Mouse (Mus musculus) liver, embryonic 13.5 days (tissue): ENCODE data around the gene Nell1. TPM values are rescaled to one million over a fixed set of nuclear protein-coding genes. Genes with fewer than 3 reads are reported as not detected.

Experiments
- ATAC-seq: fragments of 200-750 bp; cut with Nextera tagmentation; 2 replicates; pipeline ENCODE4 v1.8.0; 2017; ENCODE audit warnings: low read depth, mild to moderate bottlenecking, moderate number of reproducible peaks, moderate library complexity
- DNase-seq: peaks from one replicate; pipeline ENCODE4 v3.0.0; 2022
- H3K27ac ChIP-seq: fragments of 300-500 bp; sonication (generic); 2 replicates; pipeline ENCODE4 v1.5.1; 2015; ENCODE audit warnings: moderate library complexity, mild to moderate bottlenecking, inconsistent platforms
- H3K27me3 ChIP-seq: fragments of 300-500 bp; sonication (generic); 2 replicates; pipeline ENCODE4 v1.6.1; 2015; ENCODE audit warnings: mild to moderate bottlenecking, inconsistent platforms
- H3K36me3 ChIP-seq: fragments of 300-500 bp; sonication (generic); 2 replicates; pipeline ENCODE4 v1.6.1; 2015; ENCODE audit warnings: mild to moderate bottlenecking, inconsistent platforms
- H3K4me1 ChIP-seq: fragments of 300-500 bp; sonication (generic); replicated peaks from 2 replicates; pipeline ENCODE4 v1.6.1; 2015; ENCODE audit warnings: inconsistent platforms
- H3K4me2 ChIP-seq: fragments of 300-500 bp; sonication (generic); 2 replicates; pipeline ENCODE4 v1.6.1; 2015; ENCODE audit warnings: inconsistent platforms, mild to moderate bottlenecking, moderate library complexity
- H3K4me3 ChIP-seq: fragments of 300-500 bp; sonication (generic); replicated peaks from 2 replicates; pipeline ENCODE4 v1.5.1; 2015; ENCODE audit warnings: mild to moderate bottlenecking, inconsistent platforms
- H3K9ac ChIP-seq: fragments of 300-500 bp; sonication (generic); 2 replicates; pipeline ENCODE4 v1.6.1; 2015; ENCODE audit warnings: mild to moderate bottlenecking, inconsistent platforms
- H3K9me3 ChIP-seq: fragments of 300-500 bp; sonication (generic); replicated peaks from 2 replicates; pipeline ENCODE4 v1.6.1; 2016; ENCODE audit warnings: inconsistent platforms
- WGBS: fragments of 180-500 bp; shearing (Covaris S2); methylation state at CpG from one replicate; pipeline ENCODE4 v1.1.7; 2015; ENCODE audit not compliant: insufficient replicate concordance; 5-methylcytosine and 5-hydroxymethylcytosine counted together
- polyA plus RNA-seq: library from polyadenylated mRNA; unstranded; fragments of >200 nt; fragmentation: Nextera tagmentation; extraction: Ambion mirVana; gene quantifications from 2 replicates; pipeline ENCODE4 v1.2.1, GENCODE M21; 2015

Gene Nell1
- polyA plus RNA-seq, 1 experiment from 2014 or later = 0.12 TPM

DNA sequence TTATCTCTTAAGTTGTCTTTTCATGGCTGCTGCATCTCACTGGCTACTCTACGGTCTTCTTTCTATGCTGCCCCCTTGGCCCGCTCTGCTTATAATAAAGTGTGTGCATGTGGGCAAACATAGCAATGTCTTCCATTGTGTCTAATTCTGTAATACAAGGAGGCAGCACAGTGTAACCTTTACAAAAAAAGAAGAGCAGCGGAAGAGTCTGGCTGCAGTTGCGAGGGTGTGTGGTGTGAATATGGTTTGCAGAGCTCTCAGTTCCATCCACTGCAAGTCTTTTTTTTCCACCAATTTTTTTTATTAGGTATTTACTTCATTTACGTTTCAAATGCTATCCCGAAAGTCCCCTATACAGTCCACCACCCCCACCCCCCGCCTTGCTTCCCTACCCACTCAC lies 219.3 kb downstream of the Nell1 start:
- H3K27me3 ChIP-seq = no peaks in the 10 kb centered on the region
- H3K4me2 ChIP-seq = no peak overlapping the region
- no peaks in the 10 kb centered on the region for H3K9me3 ChIP-seq
- H3K27ac ChIP-seq = no peak overlapping the region
- DNase-seq = no peak
- no peak overlapping the region for H3K9ac ChIP-seq
- no peak for ATAC-seq
- 73% methylated on average over 7 of the region's 7 CpGs for WGBS
- no peaks in the 10 kb centered on the region for H3K4me1 ChIP-seq
- no peak overlapping the region for H3K4me3 ChIP-seq
- no peaks in the 10 kb centered on the region for H3K36me3 ChIP-seq

DNA sequence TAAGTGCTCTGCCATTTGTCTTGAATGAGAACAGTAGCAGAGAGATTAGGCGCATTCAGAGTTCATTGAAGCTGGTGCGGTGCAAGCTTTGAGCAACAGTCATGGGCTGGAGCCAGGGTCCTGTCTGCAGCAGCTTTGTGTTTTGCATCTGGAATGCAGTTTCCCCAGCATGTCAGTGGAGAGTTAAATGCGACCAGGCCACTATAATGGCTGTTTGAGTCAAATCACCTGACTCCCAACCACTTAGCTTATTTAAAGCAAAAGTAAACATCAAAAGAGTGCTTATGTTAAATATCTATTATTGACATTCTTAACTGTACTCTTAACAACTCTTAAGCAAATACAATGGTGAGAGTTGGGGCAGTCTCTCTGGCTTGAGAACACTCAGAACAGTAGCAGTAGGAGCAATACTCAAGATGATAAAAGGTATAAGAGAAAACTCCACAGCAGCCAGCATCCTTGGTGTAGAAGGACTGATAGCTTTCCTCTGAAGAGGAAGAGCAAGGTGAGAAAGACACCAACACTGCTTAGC lies 220.5 kb downstream of the Nell1 start:
- no peak overlapping the region for H3K9ac ChIP-seq
- no peak overlapping the region for H3K4me2 ChIP-seq
- H3K4me3 ChIP-seq = no peak overlapping the region
- H3K27me3 ChIP-seq = no peaks in the 10 kb centered on the region
- ATAC-seq (no peak), DNase-seq (no peak)
- H3K4me1 ChIP-seq = no peaks in the 10 kb centered on the region
- H3K9me3 ChIP-seq = no peaks in the 10 kb centered on the region
- 47% methylated on average over 3 of the region's 3 CpGs for WGBS
- H3K27ac ChIP-seq = no peak overlapping the region
- no peaks in the 10 kb centered on the region for H3K36me3 ChIP-seq

DNA sequence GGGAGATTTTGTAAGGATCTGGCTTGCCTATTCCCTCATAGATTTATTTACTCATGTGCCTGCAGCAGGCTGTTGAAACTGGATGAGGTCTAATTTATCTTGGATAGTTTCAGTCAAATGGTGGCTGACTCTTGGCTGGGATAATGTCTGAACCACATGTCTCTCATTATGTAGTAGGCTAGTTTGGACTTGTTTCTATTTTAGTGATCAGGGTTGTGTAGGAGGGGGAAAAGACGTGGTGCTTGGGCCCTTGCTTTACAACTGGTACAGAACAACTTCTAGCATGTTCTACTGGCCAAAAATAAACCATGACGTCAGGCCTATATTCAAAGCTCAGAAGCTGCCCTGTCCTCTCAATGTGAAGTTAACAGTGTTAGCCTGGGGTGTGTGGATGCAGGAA lies 230.6 kb downstream of the Nell1 start:
- Histone ChIP-seq H3K27ac (no peak overlapping the region), H3K4me2 (no peak overlapping the region), H3K9me3 (0 out of 2 replicates have a peak, but pooled peaks cover 3% of the 10 kb centered on the region), H3K9ac (no peak overlapping the region), H3K4me3 (no peak overlapping the region), H3K36me3 (no peaks in the 10 kb centered on the region), H3K27me3 (no peaks in the 10 kb centered on the region), H3K4me1 (no peaks in the 10 kb centered on the region)
- no peak for ATAC-seq
- DNase-seq = no peak
- WGBS = 34% methylated on average over 2 of the region's 2 CpGs

DNA sequence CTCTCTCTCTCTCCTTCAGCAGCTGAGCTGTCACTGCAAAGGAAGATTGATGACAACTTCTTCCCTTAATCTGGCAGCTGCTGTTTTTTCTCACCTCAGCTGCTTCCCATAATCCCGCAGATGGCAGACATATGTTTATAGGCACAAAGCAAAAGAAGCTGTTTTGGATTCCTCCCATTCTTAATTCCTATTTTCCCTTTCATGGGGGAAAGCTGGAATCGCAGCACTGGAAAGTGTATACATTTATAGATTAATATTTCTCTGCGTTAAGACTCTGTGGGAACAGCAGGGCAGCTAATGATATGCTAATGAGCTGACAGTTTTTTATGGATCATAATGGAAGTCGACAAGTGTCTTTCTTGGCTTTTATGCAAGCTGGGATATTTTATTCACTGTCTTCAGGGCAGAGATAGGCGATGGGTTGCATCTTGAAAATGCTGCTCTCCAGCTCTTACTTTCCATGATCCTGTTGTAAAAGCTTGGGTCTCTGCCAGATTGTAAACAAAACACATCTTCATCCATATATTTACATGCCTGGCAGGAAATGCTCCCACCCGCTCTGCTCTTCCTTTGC lies 236.1 kb downstream of the Nell1 start:
- H3K9me3 ChIP-seq = no peaks in the 10 kb centered on the region
- no peak for DNase-seq
- no peak overlapping the region for H3K4me3 ChIP-seq
- H3K27ac ChIP-seq = no peak overlapping the region
- H3K9ac ChIP-seq = no peak overlapping the region
- ATAC-seq = no peak
- H3K27me3 ChIP-seq = no peaks in the 10 kb centered on the region
- H3K36me3 ChIP-seq = no peaks in the 10 kb centered on the region
- 37% methylated on average over 6 of the region's 6 CpGs for WGBS
- H3K4me2 ChIP-seq = no peak overlapping the region
- no peaks in the 10 kb centered on the region for H3K4me1 ChIP-seq

DNA sequence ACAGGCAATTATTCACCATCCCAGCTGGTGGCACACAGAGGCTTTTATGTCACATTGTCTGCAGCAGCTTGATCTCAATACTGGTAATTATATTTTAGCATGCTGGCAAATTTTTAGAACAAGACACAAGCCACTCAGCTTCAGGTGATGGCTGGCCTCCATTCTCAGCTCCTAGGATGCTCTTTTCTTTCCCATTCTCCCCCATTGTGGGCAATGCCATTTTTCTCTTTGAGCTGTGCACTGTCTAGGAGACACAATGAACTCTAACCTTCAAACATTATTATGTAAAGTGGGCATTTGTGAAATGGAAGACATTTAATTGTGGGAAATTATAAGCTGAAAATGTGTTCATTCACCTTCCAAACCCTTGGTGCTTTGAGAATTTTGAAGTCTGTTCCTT lies 247.2 kb downstream of the Nell1 start:
- Histone ChIP-seq H3K4me1 (no peaks in the 10 kb centered on the region), H3K36me3 (no peaks in the 10 kb centered on the region), H3K27me3 (no peaks in the 10 kb centered on the region), H3K27ac (no peak overlapping the region), H3K4me2 (no peak overlapping the region), H3K9ac (no peak overlapping the region), H3K9me3 (no peaks in the 10 kb centered on the region; the same call in 1 of the 2 replicates), H3K4me3 (no peak overlapping the region)
- DNase-seq (no peak), ATAC-seq (no peak)

DNA sequence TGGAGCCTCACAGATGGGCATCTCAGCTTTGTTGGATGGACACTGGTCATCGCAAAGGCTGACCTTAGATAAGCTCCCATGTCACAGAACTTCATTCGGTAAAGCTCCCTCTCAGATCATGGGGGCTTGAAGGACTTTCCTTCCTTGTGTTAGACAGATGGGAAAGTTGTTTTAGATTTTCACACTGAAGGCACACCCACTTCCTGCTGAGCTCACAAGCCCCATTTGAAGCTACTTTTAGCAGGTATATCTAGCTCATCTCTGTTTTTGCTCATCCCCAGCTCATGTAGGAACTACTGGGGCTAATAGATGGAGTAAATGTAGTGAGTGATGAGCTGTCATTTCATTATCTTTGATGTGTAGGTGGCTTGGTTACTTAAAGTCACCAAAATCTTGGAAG lies 252.0 kb downstream of the Nell1 start:
- H3K9ac ChIP-seq = no peak overlapping the region
- H3K27me3 ChIP-seq = no peaks in the 10 kb centered on the region
- WGBS = 70% methylated on average over 2 of the region's 2 CpGs
- H3K9me3 ChIP-seq = 0 out of 2 replicates have a peak, but pooled peaks cover 4% of the 10 kb centered on the region
- no peaks in the 10 kb centered on the region for H3K4me1 ChIP-seq
- H3K27ac ChIP-seq = no peak overlapping the region
- DNase-seq = no peak
- no peak for ATAC-seq
- no peaks in the 10 kb centered on the region for H3K36me3 ChIP-seq
- H3K4me3 ChIP-seq = no peak overlapping the region
- no peak overlapping the region for H3K4me2 ChIP-seq

DNA sequence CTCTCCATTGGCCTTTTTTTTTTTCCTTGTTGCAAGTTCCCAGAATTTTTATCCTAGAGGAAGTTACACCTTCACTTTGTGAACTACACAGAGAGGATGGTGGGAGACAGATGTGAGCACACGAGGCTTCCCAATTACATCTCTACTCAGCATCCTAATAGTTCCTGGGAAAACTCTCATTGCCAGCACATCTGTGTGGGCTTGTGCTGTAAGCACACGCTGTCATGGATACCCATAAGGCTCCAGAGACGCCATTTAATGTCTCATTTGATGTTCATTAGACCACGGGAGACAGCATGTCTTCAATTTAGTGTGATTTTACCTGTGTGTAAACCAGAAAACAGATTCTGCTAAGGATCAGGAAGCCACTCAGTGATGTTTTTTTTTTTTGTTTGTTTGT lies 253.6 kb downstream of the Nell1 start:
- Histone ChIP-seq H3K27me3 (no peaks in the 10 kb centered on the region), H3K4me1 (no peaks in the 10 kb centered on the region), H3K4me2 (no peak overlapping the region), H3K9ac (no peak overlapping the region), H3K9me3 (0 out of 2 replicates have a peak, but pooled peaks cover 4% of the 10 kb centered on the region), H3K4me3 (no peak overlapping the region), H3K27ac (no peak overlapping the region), H3K36me3 (no peaks in the 10 kb centered on the region)
- WGBS = 45% methylated on average over 4 of the region's 4 CpGs
- no peak for ATAC-seq
- no peak for DNase-seq

DNA sequence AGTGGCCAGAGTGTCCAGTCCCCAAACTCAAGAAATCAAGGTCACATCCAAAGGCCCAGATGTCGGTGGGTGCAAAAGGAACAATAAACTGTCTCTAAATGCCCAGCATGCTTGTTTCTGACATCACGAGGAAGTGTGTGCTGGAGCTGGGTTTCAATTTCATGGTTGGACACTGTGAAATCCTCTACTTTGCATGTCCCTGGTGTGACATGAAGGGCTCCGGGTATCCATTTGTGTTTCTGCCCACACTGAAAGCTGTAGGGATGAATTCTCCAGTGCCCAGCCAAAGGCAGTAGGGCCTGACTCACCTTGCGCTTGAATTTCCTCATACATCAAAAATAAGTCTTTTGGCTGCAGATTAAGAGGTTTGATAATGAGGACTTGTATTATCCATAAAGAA lies 266.5 kb downstream of the Nell1 start:
- no peak overlapping the region for H3K4me3 ChIP-seq
- no peak overlapping the region for H3K4me2 ChIP-seq
- H3K27ac ChIP-seq = no peak overlapping the region
- no peaks in the 10 kb centered on the region for H3K27me3 ChIP-seq
- ATAC-seq (no peak), DNase-seq (no peak)
- H3K9me3 ChIP-seq = 0 out of 2 replicates have a peak, but pooled peaks cover 6% of the 10 kb centered on the region
- 66% methylated on average over 4 of the region's 4 CpGs for whole genome bisulfite sequencing
- H3K4me1 ChIP-seq = no peaks in the 10 kb centered on the region
- no peaks in the 10 kb centered on the region for H3K36me3 ChIP-seq
- H3K9ac ChIP-seq = no peak overlapping the region

DNA sequence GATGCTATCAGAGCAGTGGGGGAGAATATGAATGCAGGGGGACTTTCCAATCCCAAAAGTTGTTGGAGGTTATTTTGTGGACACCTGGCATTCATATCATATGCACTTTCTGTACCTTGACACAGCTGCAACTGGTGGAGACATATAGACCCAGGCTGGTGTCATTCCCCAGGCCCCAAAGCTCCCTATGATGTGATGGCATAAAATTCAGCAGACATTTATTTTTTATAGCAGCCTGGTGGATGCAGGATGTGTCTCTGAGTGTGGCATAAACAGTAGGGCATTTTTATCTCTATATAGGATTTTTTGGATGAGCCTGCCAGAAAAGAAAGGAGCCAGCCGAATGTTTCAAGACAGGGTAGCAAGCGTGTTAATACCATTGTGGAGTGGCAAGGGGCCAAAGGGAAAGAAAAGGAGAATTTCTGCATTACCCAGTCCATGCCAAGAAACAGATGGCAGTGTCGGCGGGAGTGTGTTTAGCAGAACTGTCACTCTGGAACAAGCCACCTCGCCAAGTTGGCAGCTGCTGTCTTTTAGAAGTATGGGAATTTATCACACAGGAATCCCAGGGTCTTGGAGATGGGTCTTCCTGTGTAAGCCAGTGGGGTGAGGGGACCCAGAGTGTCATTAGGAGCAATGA lies 267.1 kb downstream of the Nell1 start:
- H3K27ac ChIP-seq = no peak overlapping the region
- H3K27me3 ChIP-seq = no peaks in the 10 kb centered on the region
- DNase-seq (no peak), ATAC-seq (no peak)
- no peaks in the 10 kb centered on the region for H3K36me3 ChIP-seq
- WGBS = 67% methylated on average over 5 of the region's 5 CpGs
- H3K4me1 ChIP-seq = no peaks in the 10 kb centered on the region
- no peak overlapping the region for H3K4me3 ChIP-seq
- H3K9ac ChIP-seq = no peak overlapping the region
- no peak overlapping the region for H3K4me2 ChIP-seq
- 0 out of 2 replicates have a peak, but pooled peaks cover 6% of the 10 kb centered on the region for H3K9me3 ChIP-seq

DNA sequence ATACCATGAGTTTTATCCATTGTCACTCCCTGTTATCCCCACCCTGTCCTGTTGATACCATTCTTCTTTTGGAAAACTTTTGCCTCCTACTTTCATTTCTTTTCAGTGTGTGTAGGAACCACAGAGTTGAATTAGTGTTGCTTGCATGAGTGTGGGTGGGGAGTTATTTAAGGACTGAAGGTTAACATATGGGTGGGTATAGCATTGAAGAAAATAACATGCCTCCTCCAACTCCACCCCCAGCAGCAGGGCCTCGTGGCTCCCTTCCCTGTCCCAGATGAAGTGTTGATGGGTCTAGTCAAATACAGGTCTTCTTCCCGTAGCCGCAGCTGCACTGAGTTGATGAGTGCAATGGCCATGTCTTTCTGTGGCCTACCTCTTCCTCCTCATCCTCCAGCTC lies 278.5 kb downstream of the Nell1 start:
- H3K36me3 ChIP-seq = no peaks in the 10 kb centered on the region
- H3K4me3 ChIP-seq = no peak overlapping the region
- no peak overlapping the region for H3K4me2 ChIP-seq
- no peak for ATAC-seq
- H3K9me3 ChIP-seq = no peaks in the 10 kb centered on the region
- DNase-seq = no peak
- WGBS = 56% methylated on average over 3 of the region's 3 CpGs
- H3K27ac ChIP-seq = no peak overlapping the region
- H3K27me3 ChIP-seq = no peaks in the 10 kb centered on the region
- H3K4me1 ChIP-seq = no peaks in the 10 kb centered on the region
- no peak overlapping the region for H3K9ac ChIP-seq

DNA sequence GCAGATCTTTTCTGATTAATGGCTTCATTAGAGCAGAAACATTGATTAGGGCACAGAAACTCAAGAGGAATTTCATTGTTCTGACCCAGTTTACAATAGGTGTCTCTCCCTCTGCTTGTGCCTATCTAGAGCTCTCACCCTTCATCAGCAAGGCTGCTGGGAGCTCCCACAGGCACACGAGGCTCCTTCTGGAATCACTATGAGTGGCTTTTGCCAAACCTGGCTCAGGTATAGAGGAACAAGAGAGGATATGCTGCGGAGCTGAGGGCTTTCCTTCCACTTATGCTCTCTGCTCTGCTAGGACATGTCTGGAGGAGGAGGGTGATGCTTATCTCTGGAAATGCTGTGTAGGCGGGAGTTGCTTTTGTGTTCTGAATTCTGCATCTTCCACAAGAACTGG lies 285.4 kb downstream of the Nell1 start:
- ATAC-seq (no peak), DNase-seq (no peak)
- Histone ChIP-seq H3K4me1 (no peaks in the 10 kb centered on the region), H3K9ac (no peak overlapping the region), H3K27me3 (no peaks in the 10 kb centered on the region), H3K4me2 (no peak overlapping the region), H3K9me3 (0 out of 2 replicates have a peak, but pooled peaks cover 4% of the 10 kb centered on the region), H3K36me3 (no peaks in the 10 kb centered on the region), H3K4me3 (no peak overlapping the region), H3K27ac (no peak overlapping the region)
- WGBS = 58% methylated on average over 3 of the region's 3 CpGs

DNA sequence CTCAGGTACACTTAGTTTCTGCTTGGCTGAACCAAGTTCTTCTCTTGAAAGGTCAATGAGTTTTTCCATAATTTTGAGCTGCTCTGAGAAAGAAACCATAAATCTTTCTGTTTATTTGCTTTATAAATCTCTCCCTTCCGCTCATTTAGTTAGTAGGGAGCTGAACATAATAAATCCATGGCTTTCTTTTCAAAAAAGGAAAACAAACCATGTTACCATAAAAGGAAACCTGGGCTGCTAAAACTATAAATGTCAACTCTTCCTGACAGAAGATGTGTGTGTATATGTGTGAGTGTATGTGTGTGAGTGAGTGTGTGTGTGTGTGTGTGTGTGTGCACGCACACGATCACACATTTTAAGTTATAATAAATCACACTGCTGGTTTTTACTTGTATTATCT lies 320.8 kb downstream of the Nell1 start:
- Histone ChIP-seq H3K9me3 (no peaks in the 10 kb centered on the region), H3K27ac (no peak overlapping the region), H3K9ac (no peak overlapping the region), H3K4me3 (no peak overlapping the region), H3K27me3 (no peaks in the 10 kb centered on the region), H3K4me1 (no peaks in the 10 kb centered on the region), H3K4me2 (no peak overlapping the region), H3K36me3 (no peaks in the 10 kb centered on the region)
- ATAC-seq (no peak), DNase-seq (no peak)
- WGBS = 64% methylated on average over 3 of the region's 3 CpGs
